Mouse (Mus musculus): ENCODE measurements around the gene Iqce. TPM values are rescaled to one million over a fixed set of nuclear protein-coding genes. Genes with fewer than 3 reads are reported as not detected.

Gene Iqce
- polyA plus RNA-seq, 1 experiment from 2014 or later: 9.6 TPM

Other genes with a start within 250 kb of the Iqce start
- 11.4 and 13.9 TPM in 2 replicates for gene Chst12, start 196.8 kb downstream of the Iqce start, polyA plus RNA-seq (2015; fragmentation: Nextera tagmentation; extraction: Ambion mirVana)
- gene Grifin, start 137.3 kb downstream of the Iqce start, polyA plus RNA-seq (2015; fragmentation: Nextera tagmentation; extraction: Ambion mirVana): 0.79 and 0.98 TPM in 2 replicates
- gene Lfng, start 95.1 kb downstream of the Iqce start, polyA plus RNA-seq (2015; fragmentation: Nextera tagmentation; extraction: Ambion mirVana): 6.2 and 7.7 TPM in 2 replicates
- 16.3 and 17.9 TPM in 2 replicates for gene Ttyh3, start 53.3 kb downstream of the Iqce start, polyA plus RNA-seq (2015; fragmentation: Nextera tagmentation; extraction: Ambion mirVana)
- 15.3 and 16.6 TPM in 2 replicates for gene Brat1, start 2.6 kb upstream of the Iqce start, polyA plus RNA-seq (2015; fragmentation: Nextera tagmentation; extraction: Ambion mirVana)
- 0.90 and 1.1 TPM in 2 replicates for gene Amz1, start 21.7 kb upstream of the Iqce start, polyA plus RNA-seq (2015; fragmentation: Nextera tagmentation; extraction: Ambion mirVana)
- 7.1 and 11.0 TPM in 2 replicates for gene Gna12, start 128.1 kb upstream of the Iqce start, polyA plus RNA-seq (2015; fragmentation: Nextera tagmentation; extraction: Ambion mirVana)